In genomic region chr11:117826164-117826563, GRCm38 (mm10) we compare ENCODE assay signal across 8 mouse cellular contexts. TPM values are rescaled to one million over a fixed set of nuclear protein-coding genes. Genes with fewer than 3 reads are reported as not detected.
DNase-seq lines count a peak whose midpoint lies in the region; ATAC-seq and TF ChIP-seq lines count a peak whose summit lies in the region.

No protein-coding gene starts in this region.

- H3K27ac ChIP-seq in heart, embryonic 10.5 days = peak overlapping the region; percentile 93
- H3K27ac ChIP-seq in heart, postnatal 0 days (ENCODE audit: low read depth) = peak overlapping the region; percentile 84
- H3K27ac ChIP-seq in macrophage = peak overlapping the region; percentile 87

- no peaks in the 10 kb centered on the region for H3K9me3 ChIP-seq in heart, embryonic 10.5 days
- no peaks in the 10 kb centered on the region for H3K9me3 ChIP-seq in G1E (replicated peaks)
- no peaks in the 10 kb centered on the region for H3K9me3 ChIP-seq in heart, postnatal 0 days (replicated peaks; ENCODE audit: control insufficient read depth, low read length)

- H3K79me2 ChIP-seq in macrophage (ENCODE audit: inconsistent target) = peaks cover 38% of the 10 kb centered on the region

- peaks cover 75% of the 10 kb centered on the region for H3K4me1 ChIP-seq in heart, embryonic 10.5 days
- H3K4me1 ChIP-seq in G1E (ENCODE audit: insufficient read depth, low read depth, low read length) = peaks cover 87% of the 10 kb centered on the region
- peaks cover 75% of the 10 kb centered on the region for H3K4me1 ChIP-seq in heart, postnatal 0 days (ENCODE audit: control insufficient read depth, insufficient read depth)

- TF ChIP-seq EP300 in heart, postnatal 0 days (IDR thresholded peaks at IDR 0.05; ENCODE audit: low read depth) = 0 out of 2 replicates have a peak, but pooled peaks have one; percentile 17

- 0 out of 2 replicates have a peak, but pooled peaks have one; percentile 6 for ATAC-seq in G1E (ENCODE audit: extremely low read depth, insufficient number of reproducible peaks, low FRiP score, poor library complexity, severe bottlenecking)
- 0 out of 2 replicates have a peak, but pooled peaks have one; percentile 4 for ATAC-seq in heart, postnatal 0 days (ENCODE audit: insufficient read depth, low read depth)
- no peak for ATAC-seq in frontal cortex, adult (ENCODE audit: low TSS enrichment)

- H3K4me2 ChIP-seq in heart, postnatal 0 days (ENCODE audit: low read depth, low read length) = peak overlapping the region; percentile 74

- no peak for DNase-seq in heart, embryonic 10.5 days (ENCODE audit: low spot score)
- DNase-seq in heart, adult 11 months = no peak
- DNase-seq in G1E (ENCODE audit: low spot score) = no peak
- no peak for DNase-seq in heart, postnatal 0 days (ENCODE audit: low spot score)
- DNase-seq in left cerebral cortex, adult 8-10 months (ENCODE audit: low spot score in 2 of 2) = no peak
- no peak for DNase-seq in testis, postnatal 10 days (ENCODE audit: low spot score)

- WGBS in heart, embryonic 10.5 days = 14% methylated on average over 5 of the region's 5 CpGs
- 11% methylated on average over 5 of the region's 5 CpGs for WGBS in heart, postnatal 0 days
- WGBS in macrophage (ENCODE audit: missing documents) = 73% methylated on average over 5 of the region's 5 CpGs

- peak overlapping the region; percentile 65 for H3K9ac ChIP-seq in heart, postnatal 0 days (replicated peaks; ENCODE audit: low read depth, low read length)

- H3K4me3 ChIP-seq in heart, embryonic 10.5 days = peak overlapping the region; percentile 76
- H3K4me3 ChIP-seq in G1E (ENCODE audit: low read depth, low read length) (peak overlapping the region; percentile 79), macrophage (ENCODE audit: inconsistent target) (peak overlapping the region; percentile 67)
- H3K4me3 ChIP-seq in heart, postnatal 0 days (ENCODE audit: low read depth, low read length) = peak overlapping the region; percentile 48

- no peaks in the 10 kb centered on the region for H3K27me3 ChIP-seq in heart, embryonic 10.5 days (ENCODE audit: insufficient read depth, poor library complexity, severe bottlenecking)
- no peaks in the 10 kb centered on the region for H3K27me3 ChIP-seq in G1E (ENCODE audit: insufficient read depth, low read length)
- no peaks in the 10 kb centered on the region for H3K27me3 ChIP-seq in heart, postnatal 0 days (ENCODE audit: control insufficient read depth, insufficient read depth, low read length)

- TF ChIP-seq CTCF in G1E (IDR thresholded peaks at IDR 0.05; ENCODE audit: low read depth, low read length) = no peak
- TF ChIP-seq CTCF in heart, postnatal 0 days (IDR thresholded peaks at IDR 0.05; ENCODE audit: low read depth) = no peak

- peaks cover 29% of the 10 kb centered on the region for H3K36me3 ChIP-seq in heart, embryonic 10.5 days
- peaks cover 40% of the 10 kb centered on the region for H3K36me3 ChIP-seq in G1E (replicated peaks)
- H3K36me3 ChIP-seq in heart, postnatal 0 days (replicated peaks; ENCODE audit: control insufficient read depth, insufficient read depth, low read length) = peaks cover 12% of the 10 kb centered on the region; the same call in 1 of the 2 replicates
- H3K36me3 ChIP-seq in macrophage (ENCODE audit: inconsistent target) = no peaks in the 10 kb centered on the region

RNA-seq across cellular contexts. Expression of gene Tk1, which starts 0.3 kb away (rescaled TPM):
- polyA plus RNA-seq in heart, embryonic 10.5 days (2016; fragmentation: Nextera tagmentation; extraction: Ambion mirVana) = 124 and 134 TPM in 2 replicates
- total RNA-seq in G1E (2014; fragmentation: Nextera tagmentation) (63.5 and 75.8 TPM in 2 replicates), G1E (2017) (73.2 and 85.0 TPM in 2 replicates)
- polyA plus RNA-seq in G1E (2012) (51.3 and 77.0 TPM in 2 replicates), macrophage (2018) (1.1 to 37.4 TPM (median 6.2 TPM) in 3 replicates)
- 103 and 117 TPM in 2 replicates for total RNA-seq in heart, postnatal 0 days (2014; rRNA removed; ENCODE audit: low replicate concordance)
- polyA plus RNA-seq in heart, postnatal 0 days (2015; fragmentation: Nextera tagmentation; extraction: Ambion mirVana) = 41.4 and 44.0 TPM in 2 replicates
- total RNA-seq in macrophage (2018; cell fraction: chromatin; rRNA removed) = 10 to 100 TPM in 14 of 26 experiments, 1 to 10 TPM in 11, under 1 TPM in 1; 0.92 to 30.5 (median 10.2) TPM
- 1 to 10 TPM; 1.9 to 7.2 (median 3.2) TPM for total RNA-seq in macrophage (2018; cell fraction: cytosol; rRNA removed)
- 10 to 100 TPM in 3 of 26 experiments, 1 to 10 TPM in 22, under 1 TPM in 1; 0.86 to 80.6 (median 3.9) TPM for total RNA-seq in macrophage (2018; cell fraction: nucleus; rRNA removed)
- total RNA-seq in left cerebral cortex, adult 8-10 months (2022) = 1 to 10 TPM in 3 of 4 experiments, under 1 TPM in 1; 0.52 to 1.7 (median 1.2) TPM

RNA-seq across cellular contexts. Expression of gene Afmid, which starts 0.4 kb away (rescaled TPM):
- 8.8 and 13.5 TPM in 2 replicates for polyA plus RNA-seq in heart, embryonic 10.5 days (2016; fragmentation: Nextera tagmentation; extraction: Ambion mirVana)
- total RNA-seq in G1E (2014; fragmentation: Nextera tagmentation) (8.1 and 23.0 TPM in 2 replicates), G1E (2017) (6.4 and 6.9 TPM in 2 replicates)
- polyA plus RNA-seq in G1E (2012) (3.5 and 3.7 TPM in 2 replicates), macrophage (2018) (2.9 to 4.4 TPM (median 3.6 TPM) in 3 replicates)
- 14.5 and 17.6 TPM in 2 replicates for total RNA-seq in heart, postnatal 0 days (2014; rRNA removed; ENCODE audit: low replicate concordance)
- 13.1 and 16.5 TPM in 2 replicates for polyA plus RNA-seq in heart, postnatal 0 days (2015; fragmentation: Nextera tagmentation; extraction: Ambion mirVana)
- total RNA-seq in macrophage (2018; cell fraction: chromatin; rRNA removed) = 10 to 100 TPM in 23 of 26 experiments, 1 to 10 TPM in 3; 3.2 to 34.1 (median 21.9) TPM
- total RNA-seq in macrophage (2018; cell fraction: cytosol; rRNA removed) = 1 to 10 TPM; 1.0 to 3.6 (median 2.4) TPM
- total RNA-seq in macrophage (2018; cell fraction: nucleus; rRNA removed) = 10 to 100 TPM in 12 of 26 experiments, 1 to 10 TPM in 14; 3.3 to 19.8 (median 9.4) TPM
- 1 to 10 TPM; 4.2 to 9.0 (median 7.1) TPM for total RNA-seq in left cerebral cortex, adult 8-10 months (2022)

RNA-seq across cellular contexts. Expression of gene Gm20708, which starts 16.7 kb away (rescaled TPM):
- polyA plus RNA-seq in heart, embryonic 10.5 days (2016; fragmentation: Nextera tagmentation; extraction: Ambion mirVana) = 1.1 TPM in 2 replicates
- total RNA-seq in G1E (2014; fragmentation: Nextera tagmentation) = 8.7 TPM in 2 replicates
- 0.29 TPM in 1 of 2 replicates, not detected in the other for total RNA-seq in G1E (2017)
- 0.07 and 0.09 TPM in 2 replicates for polyA plus RNA-seq in G1E (2012)
- total RNA-seq in heart, postnatal 0 days (2014; rRNA removed; ENCODE audit: low replicate concordance) = 2.6 TPM in 1 of 2 replicates, not detected in the other
- 0.52 and 0.68 TPM in 2 replicates for polyA plus RNA-seq in heart, postnatal 0 days (2015; fragmentation: Nextera tagmentation; extraction: Ambion mirVana)
- total RNA-seq in macrophage (2018; cell fraction: chromatin; rRNA removed) = 10 to 100 TPM in 20 of 26 experiments, 1 to 10 TPM in 6; 2.7 to 18.9 (median 12.5) TPM
- total RNA-seq in macrophage (2018; cell fraction: cytosol; rRNA removed) = 1 to 10 TPM in 15 of 26 experiments, under 1 TPM in 11; 0.44 to 2.5 (median 1.1) TPM
- total RNA-seq in macrophage (2018; cell fraction: nucleus; rRNA removed) = 10 to 100 TPM in 5 of 26 experiments, 1 to 10 TPM in 21; 1.1 to 15.8 (median 6.8) TPM
- 0.79 to 1.5 TPM (median 1.5 TPM) in 3 replicates for polyA plus RNA-seq in macrophage (2018)
- 1 to 10 TPM in 3 of 4 experiments, under 1 TPM in 1; 0.91 to 3.0 (median 1.8) TPM for total RNA-seq in left cerebral cortex, adult 8-10 months (2022)

RNA-seq across cellular contexts. Expression of gene Syngr2, which starts 16.7 kb away (rescaled TPM):
- polyA plus RNA-seq in heart, embryonic 10.5 days (2016; fragmentation: Nextera tagmentation; extraction: Ambion mirVana) = 68.1 and 76.3 TPM in 2 replicates
- total RNA-seq in G1E (2014; fragmentation: Nextera tagmentation) (221 and 236 TPM in 2 replicates), G1E (2017) (95.8 and 105 TPM in 2 replicates)
- polyA plus RNA-seq in G1E (2012) (189 and 211 TPM in 2 replicates), macrophage (2018) (138 to 194 TPM (median 167 TPM) in 3 replicates)
- total RNA-seq in heart, postnatal 0 days (2014; rRNA removed; ENCODE audit: low replicate concordance) = 151 TPM in 2 replicates
- polyA plus RNA-seq in heart, postnatal 0 days (2015; fragmentation: Nextera tagmentation; extraction: Ambion mirVana) = 95.2 and 105 TPM in 2 replicates
- 10 to 100 TPM; 31.8 to 86.4 (median 54.3) TPM for total RNA-seq in macrophage (2018; cell fraction: chromatin; rRNA removed)
- total RNA-seq in macrophage (2018; cell fraction: cytosol; rRNA removed) = 100 to 1,000 TPM; 120 to 182 (median 142) TPM
- total RNA-seq in macrophage (2018; cell fraction: nucleus; rRNA removed) = 100 to 1,000 TPM in 14 of 26 experiments, 10 to 100 TPM in 12; 59.2 to 135 (median 103) TPM
- 10 to 100 TPM; 12.2 to 23.8 (median 17.1) TPM for total RNA-seq in left cerebral cortex, adult 8-10 months (2022)

RNA-seq across cellular contexts. Expression of gene Birc5, which starts 22.9 kb away (rescaled TPM):
- polyA plus RNA-seq in heart, embryonic 10.5 days (2016; fragmentation: Nextera tagmentation; extraction: Ambion mirVana) = 275 and 334 TPM in 2 replicates
- total RNA-seq in G1E (2014; fragmentation: Nextera tagmentation) (82.6 and 131 TPM in 2 replicates), G1E (2017) (228 and 241 TPM in 2 replicates)
- polyA plus RNA-seq in G1E (2012) (149 and 184 TPM in 2 replicates), macrophage (2018) (1.7 to 21.0 TPM (median 16.6 TPM) in 3 replicates)
- total RNA-seq in heart, postnatal 0 days (2014; rRNA removed; ENCODE audit: low replicate concordance) = 36.1 and 56.8 TPM in 2 replicates
- 83.6 and 85.0 TPM in 2 replicates for polyA plus RNA-seq in heart, postnatal 0 days (2015; fragmentation: Nextera tagmentation; extraction: Ambion mirVana)
- total RNA-seq in macrophage (2018; cell fraction: chromatin; rRNA removed) = 10 to 100 TPM in 2 of 26 experiments, 1 to 10 TPM in 23, under 1 TPM in 1; 0.80 to 16.5 (median 4.9) TPM
- total RNA-seq in macrophage (2018; cell fraction: cytosol; rRNA removed) = 10 to 100 TPM in 3 of 26 experiments, 1 to 10 TPM in 23; 1.3 to 12.6 (median 4.6) TPM
- total RNA-seq in macrophage (2018; cell fraction: nucleus; rRNA removed) = 10 to 100 TPM in 1 of 26 experiments, 1 to 10 TPM in 25; 1.6 to 19.6 (median 3.5) TPM
- 1 to 10 TPM in 1 of 4 experiments, under 1 TPM in 3; 0.14 to 1.3 (median 0.72) TPM for total RNA-seq in left cerebral cortex, adult 8-10 months (2022)
